Mouse (Mus musculus): ENCODE data around the gene H2-DMa.

Gene H2-DMa

DNA sequence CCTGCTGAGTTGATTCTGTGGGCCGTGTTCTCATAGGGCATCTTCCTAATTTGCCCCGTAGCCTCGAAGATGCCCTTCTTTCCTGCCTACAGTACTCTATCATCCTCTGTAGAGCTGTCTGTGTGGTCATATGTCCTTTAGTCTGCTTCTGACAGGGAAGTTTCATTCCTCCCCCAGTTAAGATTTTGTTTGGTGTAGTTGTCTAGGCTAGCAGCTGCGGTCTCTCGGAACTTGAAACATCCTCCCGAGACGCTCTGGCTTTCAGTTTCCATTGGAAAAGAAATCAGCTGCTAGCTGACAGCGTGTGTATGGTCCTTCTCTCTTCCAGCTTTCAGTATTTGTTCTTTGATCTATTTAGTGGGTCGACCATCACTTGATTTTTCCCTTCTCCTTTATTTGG lies 14.5 kb upstream of the H2-DMa start:
- no peak for DNase-seq (ENCODE audit: low spot score)

DNA sequence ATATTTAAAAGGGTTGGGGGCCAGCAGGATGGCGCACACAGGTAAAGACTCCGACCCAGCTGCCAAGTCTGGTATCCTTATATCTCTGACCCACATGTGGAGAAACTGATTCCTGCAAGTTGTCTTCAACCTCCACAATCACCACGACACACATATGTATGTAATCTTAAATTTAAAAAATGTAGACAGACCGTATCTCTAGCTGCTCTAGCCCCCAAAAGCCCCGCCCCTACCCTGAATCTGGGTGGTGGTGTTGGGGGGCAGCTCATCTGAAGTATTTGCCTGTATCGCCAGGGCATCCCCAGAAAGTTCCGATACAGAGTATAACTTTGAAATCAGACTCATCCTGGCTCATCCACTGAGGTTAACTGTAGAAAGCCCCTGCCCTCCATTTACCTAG lies 12.8 kb upstream of the H2-DMa start:
- no peak for DNase-seq (ENCODE audit: low spot score)

DNA sequence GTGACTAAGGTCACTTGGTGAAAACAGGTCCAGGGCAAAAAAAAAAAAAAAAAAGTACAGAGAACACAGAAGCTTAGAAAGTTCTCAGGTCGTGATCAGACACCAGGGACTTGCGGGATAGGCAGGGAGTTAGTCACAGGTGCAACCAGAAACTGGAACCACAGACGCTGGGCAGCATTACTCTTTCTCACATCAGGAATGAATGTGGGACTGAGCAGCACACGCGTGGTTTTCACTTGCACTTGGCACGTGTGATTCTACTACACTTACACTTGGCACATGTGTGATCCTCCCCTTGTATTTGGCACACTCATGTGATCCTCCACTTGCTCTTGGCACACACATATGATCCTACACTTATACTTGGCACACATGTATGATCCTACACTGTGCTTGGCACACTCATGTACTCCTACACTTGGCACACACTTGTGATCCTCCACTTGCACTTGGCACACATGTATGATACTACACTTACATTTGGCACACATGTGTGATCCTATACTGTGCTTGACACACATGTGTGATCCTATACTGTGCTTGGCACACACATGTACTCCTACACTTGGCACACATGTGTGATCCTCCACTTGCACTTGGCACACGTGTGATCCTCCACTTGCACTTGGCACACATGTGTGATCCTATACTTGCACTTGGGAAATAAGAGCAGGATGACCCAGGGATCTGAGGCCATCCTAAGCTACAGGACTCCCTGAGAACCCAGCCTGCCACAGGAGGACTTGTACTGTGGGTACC lies 12.1 kb upstream of the H2-DMa start:
- DNase-seq (ENCODE audit: low spot score), result no peak

DNA sequence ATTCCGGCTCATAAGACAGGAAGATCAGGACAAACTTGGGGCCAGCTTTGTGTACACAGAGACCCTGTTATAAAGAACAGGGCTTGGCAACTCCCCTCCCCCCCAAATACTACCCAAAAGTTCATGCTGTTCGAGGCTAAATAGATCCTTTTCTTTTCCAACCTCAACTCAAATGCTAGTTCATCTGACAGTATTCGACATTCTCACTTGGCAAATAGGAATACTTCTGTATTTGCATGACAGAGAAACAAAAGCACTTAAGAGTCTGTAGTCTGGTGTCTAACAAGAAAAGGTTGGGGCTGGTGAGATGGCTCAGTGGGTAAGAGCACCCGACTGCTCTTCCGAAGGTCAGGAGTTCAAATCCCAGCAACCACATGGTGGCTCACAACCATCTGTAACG lies 10.9 kb upstream of the H2-DMa start:
- no peak for DNase-seq (ENCODE audit: low spot score)

DNA sequence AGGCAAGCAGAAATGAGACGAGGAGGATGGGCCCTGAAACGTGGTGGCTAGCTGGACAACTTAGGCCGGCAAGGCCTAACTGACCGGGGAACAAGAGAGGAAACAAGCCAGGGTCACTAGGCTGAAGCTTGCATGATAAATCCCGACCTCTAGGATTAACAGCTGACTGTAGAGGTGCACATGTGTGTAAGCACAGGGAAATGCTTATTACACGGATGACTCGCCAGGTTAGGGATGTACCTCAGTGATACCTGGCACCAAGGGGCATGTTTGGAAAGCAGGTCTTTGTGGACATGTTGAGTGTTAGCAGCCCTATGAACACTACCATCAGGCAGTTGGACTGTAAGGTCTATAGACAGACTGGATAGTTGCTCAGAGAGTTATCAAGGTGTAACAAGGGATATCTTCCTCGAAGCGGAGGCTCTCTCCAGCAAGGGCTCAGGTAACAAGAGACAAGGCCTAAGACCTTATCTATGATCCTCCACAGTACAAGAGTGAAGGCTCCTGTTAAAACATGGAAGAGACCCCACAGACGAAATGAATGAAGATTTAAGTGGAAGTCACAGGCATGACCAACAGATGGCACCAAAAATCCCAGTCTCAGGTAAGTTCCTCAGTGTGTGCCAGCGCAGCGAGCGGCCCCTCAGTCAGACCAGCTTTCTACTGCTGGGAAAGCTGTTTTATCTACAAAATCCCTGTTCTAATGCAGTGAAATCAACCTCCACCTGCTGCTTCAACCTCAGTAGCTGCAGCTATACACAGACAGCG lies 10.1 kb upstream of the H2-DMa start:
- DNase-seq (ENCODE audit: low spot score), result no peak

DNA sequence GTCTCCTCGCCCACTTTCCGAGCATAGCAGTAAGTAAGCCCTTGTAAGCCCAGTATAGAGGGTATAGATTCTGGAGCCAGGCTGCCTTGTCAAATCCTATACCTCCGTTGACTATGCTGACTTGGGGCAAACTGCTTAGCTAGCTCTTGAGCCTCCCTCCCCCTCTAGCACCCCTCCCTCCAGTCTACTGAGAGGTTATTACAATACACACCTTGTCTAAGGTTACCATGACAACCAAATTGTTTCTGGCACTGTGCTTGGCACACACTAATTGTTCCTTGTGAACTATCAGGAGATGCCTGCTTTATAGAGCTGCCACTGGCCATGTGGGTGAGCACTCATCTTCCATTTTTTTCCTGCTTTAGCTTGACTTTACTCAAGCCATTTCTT lies 9.5 kb upstream of the H2-DMa start:
- no peak for DNase-seq (ENCODE audit: low spot score)

DNA sequence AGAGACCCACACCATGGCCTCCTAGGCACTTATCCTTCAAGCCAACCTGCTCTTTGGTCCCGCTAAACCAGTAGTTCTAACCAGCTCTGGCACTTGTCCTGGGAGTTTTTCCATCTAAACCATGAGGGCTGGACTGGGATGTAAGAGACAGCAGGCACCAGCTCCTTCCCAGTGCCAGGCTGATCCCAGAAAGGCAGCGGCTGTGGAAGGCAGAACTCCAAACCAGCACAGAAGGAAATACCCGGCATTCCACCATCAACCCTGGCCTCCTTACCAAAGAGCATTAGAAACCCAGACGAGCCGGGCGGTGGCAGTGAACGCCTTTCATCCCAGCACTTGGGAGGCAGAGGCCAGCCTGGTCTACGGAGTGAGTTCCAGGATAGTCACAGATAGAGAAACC lies 9.0 kb upstream of the H2-DMa start:
- no peak for DNase-seq (ENCODE audit: low spot score)

DNA sequence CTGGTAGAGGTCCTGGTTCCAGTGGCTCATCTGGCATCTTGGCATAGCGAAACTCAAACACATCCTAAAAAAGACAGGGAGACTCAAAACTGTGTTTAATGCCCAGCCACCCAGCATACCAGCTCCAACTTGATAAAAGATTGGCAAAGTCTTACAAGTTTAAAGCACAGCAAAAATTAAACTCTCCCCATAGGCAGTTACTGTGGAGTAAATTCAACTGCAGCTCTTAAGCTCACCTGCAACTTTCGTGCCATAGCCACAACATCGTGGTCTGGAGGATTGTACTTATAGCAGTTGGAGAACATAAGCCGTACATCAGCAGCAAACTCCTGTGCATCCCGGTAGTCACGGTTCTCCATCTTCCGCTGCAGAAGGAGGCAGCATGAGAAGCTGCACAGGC lies 5.2 kb upstream of the H2-DMa start:
- DNase-seq (ENCODE audit: low spot score), result no peak

DNA sequence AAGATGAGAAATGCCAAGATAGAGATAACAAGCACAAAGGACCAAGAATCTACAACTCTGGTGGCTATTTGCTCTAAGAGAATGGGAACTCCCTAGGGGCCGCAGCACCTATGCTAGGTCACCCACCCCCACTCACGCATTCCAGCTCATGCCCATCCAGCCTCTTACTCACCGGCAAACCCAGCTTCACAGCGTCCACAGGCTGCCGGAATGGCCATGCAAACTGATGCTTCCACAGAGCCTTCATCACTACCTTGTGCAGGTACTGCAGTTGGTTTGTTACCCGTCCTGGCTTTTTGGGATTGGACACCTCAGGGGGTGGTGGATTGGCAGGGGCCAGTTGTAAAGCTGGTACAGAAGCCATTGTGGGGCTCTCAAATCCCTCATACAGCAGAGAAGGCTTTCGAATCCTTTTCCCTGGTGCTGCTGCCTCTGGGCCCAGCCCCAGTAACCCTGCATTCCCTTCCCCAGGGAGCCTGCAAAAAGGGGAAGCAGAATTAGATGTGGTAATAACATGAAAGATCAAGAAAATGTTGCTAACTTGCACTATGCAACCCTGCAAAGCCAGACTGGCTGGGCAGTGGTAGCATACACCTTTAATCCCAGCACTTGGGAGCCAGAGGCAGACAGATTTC lies 2.5 kb upstream of the H2-DMa start:
- no peak for DNase-seq (ENCODE audit: low spot score)

DNA sequence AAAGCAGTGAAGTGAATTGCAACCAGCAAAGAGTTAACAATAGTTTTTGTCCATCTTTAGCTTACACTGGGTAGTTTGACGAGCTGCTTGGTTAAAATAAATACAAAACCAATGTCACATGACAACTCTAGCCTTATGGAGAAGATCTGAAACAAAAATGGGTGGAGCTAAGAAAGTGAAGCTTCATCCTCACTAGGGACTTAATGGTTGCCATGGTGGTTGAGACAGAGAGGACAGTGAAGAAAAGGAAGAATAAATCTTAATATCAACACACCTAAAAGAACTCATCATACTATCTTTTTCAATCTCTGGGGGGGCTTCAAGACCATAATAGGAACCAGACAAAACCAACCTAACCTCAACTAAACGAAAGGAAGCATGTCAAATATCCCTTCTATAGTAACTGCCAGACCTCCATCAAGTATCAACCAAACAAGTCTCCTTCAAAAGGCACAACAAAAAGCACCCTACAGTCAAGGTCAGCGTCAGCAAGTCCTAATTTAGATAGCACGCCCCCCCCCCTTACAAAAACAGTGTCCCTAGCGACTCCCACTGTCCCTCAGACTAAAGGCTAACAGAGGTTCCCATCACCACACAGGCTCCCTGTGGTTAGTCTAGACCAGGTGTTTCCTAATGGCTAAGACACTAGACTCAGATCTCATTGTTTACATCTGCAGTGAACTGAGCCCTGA lies 1.8 kb upstream of the H2-DMa start:
- no peak for DNase-seq (ENCODE audit: low spot score)

DNA sequence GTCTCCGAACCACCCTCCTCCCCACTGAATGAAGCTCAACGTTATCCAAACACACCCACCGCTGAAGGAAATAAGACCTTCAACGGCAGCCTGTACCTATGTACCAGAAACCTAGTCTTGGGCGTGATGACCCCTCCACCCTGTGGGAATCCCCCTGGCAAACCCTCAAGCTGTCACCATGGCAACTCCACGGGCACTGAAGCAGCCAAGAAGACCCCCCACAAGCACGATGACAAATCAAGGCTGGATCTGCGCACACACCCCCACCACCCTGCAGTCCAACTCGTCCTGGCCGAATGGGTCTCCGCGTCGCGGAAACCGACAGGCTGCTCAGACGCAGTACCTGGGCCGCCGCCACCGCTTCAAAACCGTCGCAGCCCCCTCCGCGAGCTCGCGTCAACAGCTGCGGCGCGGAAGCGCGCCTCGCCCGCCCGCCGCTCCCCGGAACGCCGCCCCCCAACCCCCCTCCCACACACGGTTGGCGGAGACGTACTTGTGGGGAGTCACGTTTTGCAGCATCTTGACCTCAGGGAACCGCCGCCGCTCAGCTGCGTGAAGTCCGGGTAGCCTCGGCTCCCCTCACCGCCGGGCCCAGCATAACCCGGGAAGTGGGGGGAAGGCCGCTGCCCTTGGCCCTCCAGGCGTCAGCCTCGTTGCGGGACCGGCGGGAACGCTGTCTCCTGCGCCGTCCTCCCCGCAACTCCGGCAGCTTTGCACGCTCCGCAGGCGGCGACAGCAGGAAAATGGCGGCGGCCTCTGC lies 1.0 kb upstream of the H2-DMa start:
- DNase-seq (ENCODE audit: low spot score), result no peak

DNA sequence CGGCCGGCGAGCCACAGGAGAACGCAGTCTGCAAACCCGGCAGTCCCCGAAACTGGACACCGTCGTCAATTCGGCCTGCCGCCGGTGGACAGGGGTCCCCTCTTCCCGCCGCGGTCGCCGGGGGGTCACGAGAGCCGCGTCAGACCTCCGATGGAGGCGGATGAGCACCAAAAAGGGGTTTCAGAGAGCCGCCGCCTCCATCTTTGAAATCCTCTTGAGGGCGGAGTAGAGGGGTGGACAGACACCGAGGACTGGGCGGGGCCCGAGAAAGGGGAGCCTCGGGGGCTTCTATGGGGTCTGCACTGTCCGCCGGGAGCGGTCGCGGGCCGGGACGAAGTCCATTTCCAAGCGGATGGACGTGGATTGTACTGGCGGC lies 480 bp upstream of the H2-DMa start:
- no peak for DNase-seq (ENCODE audit: low spot score)

DNA sequence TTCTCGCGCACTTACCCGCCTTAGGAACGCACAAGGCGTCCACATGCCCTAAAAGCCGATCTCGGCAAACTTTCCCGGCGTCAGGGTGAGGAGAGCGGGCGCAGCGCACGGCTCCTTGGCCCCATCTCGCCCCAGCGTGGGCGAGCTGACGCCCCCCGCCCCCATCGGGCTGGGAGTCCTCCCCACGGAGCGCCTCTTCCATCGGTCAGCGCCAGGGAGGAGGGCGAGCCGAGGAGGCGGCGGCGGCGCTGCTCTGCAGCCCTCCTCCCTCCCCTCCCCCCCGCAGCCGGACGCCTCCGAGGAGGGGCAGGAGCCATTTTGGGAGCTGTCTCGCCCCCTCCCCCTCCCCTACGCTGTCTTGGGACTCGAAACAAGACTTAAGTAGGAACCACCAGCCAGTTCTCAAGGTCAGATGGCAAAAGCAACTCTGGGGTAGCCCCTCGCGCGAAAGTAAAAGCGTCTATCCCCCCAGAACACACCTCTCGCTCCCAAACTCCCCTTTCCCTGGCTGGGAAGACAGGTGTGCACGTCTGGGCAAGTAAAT lies 911 bp downstream of the H2-DMa start:
- peak; percentile 66 for DNase-seq (ENCODE audit: low spot score)

DNA sequence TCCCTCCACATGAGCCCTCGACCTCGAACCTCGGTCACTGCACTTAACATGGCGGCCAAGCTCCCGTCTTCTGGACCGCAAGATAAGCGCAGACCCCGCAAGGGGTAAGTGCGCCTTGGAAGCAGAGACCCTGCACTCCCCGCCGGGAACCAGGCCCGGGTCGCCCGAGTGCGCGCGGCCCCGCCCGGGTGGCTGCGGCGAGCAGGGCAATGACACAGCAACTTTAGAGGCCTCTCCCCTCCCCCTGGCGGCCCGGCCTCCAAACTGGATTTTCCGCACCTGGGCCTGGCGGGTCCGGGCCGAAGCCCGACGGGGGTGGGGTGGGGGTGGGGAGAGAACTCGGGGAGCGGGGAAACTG lies 1.5 kb downstream of the H2-DMa start:
- peak; percentile 78 for DNase-seq (ENCODE audit: low spot score)

DNA sequence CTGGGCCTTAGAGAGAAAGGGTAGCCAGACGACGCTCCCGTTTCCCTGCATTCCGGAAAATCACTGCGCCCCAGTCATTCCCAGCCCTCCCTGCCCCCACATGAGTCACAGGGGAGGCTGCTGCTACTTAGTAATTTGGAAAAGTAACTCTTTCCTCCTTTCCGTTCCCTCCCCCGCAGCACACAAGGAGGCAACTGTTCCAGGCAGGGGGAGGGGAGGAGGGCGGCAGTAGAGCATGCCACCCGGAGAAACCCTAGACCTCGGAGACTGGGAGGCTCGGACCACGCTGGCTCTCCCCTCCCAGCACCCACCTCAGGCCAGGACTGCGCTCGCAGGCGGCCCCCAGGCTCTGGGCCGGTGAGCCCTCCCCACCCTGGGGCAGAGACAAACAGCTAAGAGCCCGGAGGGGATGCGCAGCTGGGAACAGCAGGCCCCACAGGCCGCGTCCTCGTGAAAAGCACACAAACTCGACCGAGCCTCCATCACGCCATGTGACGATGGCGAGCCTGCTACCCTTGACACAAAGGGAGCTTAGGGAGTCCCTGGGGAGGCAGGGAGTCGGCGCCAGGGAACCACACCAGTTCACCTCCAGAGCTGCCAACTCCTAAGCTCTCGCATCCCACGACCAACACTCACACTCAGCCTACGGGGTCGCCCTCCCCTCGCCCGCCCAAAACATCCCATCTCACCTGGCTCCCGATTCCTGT lies 2.0 kb downstream of the H2-DMa start:
- DNase-seq (ENCODE audit: low spot score), result peak; percentile 58

DNA sequence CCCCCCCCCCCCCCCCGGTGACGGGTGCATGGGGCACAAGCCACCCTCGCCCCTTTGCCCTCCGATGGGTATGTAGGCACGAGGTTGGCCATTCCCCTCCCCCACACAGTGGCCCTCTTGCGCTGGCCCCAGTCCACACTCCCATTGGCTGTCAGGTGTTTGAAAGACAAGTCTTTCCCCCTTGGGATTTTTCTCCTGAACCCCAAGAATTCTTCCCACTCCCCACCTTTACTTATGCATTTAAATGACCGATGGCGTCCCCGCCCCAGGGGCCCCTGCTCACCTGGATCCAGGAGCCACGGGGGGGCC lies 2.5 kb downstream of the H2-DMa start:
- DNase-seq (ENCODE audit: low spot score), result no peak

DNA sequence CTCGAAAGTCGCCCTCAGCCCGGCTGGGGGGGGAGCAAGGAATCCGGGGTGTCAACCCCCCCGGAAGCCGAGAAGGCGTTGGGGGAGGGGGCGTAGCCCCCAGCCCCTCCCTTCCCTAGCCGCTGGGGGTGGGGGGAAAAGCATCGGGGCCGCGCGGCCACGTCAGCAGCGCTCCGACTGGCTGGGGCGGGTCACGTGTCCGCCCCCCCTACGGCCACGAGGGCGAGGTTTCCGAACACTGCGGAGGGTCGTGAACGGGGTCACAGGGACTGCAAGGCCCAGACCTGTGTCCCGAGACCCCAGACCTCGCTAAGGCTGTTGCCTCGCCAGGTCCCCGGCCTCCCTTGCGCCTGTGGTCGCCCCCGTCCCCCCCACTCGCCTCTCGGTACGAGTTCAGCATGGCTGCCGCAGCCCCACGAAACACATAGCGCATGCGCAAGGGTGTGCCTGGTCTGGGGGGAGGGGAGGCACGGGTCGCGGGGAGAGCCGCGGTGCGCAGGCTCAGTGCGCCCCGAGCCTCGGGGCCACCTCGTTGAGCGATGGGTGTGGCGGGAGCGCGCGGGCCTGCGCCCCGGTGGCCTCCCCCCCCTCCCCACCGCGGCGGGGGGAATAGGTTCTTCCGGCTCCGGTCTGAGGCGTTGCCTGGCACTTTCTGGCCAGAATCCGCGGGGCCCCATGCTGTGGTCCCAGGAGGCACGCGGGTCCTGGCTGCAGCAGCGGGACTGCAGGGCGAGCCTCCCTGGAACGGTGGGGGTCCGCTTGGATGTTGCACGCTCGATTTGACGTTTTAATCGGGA lies 3.0 kb downstream of the H2-DMa start, which contains the start of gene Brd2:
Gene Brd2 (minus strand): TSS at position 447 of the 797 bp plus-strand sequence.
- peak; percentile 92 for DNase-seq (ENCODE audit: low spot score)

DNA sequence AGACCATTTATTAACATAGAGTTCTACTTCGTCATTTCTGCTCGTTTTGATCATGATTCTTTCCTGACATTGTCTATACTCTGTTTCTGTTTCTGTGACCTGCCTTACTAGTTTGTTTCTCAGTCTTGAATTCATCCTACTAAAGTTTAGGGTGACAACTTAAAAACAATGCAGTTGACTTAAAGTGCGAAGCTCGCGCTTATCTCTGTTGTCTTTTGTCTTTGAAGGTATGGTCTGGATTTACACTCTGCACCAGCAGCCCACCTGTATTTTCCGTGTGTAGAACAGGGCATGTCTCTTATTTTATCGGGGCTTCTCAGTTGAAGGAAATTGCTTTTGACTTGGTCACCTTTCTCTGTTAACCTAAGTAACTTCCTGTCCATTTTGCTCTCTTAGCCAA lies 3.8 kb downstream of the H2-DMa start:
- no peak for DNase-seq (ENCODE audit: low spot score)

DNA sequence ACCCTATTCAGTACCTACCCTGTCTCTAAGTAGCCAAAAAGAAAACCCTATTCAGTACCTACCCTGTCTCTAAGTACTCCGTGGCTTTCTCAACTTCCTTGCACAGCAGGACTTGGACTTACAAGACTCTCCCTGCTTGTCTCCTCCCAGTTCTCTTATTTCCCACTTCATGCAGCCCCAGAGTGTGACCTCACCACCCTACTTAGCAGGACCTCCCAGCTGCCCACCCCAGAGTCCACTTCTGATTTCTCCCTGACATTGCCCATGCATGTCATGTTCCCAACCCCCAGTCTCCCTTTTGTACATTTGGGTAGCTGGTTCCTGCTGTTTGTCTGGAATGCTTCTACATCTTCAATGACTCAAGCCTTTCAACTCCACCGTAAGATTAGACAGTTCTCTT lies 4.2 kb downstream of the H2-DMa start:
- DNase-seq (ENCODE audit: low spot score), result no peak

DNA sequence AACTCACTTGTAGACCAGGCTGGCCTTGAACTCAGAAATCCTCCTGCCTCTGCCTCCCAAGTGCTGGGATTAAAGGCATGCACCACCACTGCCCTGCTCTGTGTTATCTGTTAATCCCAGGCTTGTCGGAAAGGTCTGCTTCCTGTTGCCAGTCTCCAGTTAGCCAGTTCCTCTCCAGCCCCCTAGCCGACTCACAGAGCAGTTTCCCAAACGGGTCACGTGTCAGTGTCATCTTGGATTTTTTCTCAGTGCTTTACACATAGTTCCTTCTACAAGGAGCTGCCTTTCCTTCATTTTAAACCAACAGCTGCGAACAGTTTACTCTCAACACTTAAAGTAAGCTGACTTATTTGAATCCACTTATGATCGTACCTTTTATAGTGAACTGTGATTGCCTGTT lies 5.3 kb downstream of the H2-DMa start:
- no peak for DNase-seq (ENCODE audit: low spot score)
